Mouse (Mus musculus): ENCODE measurements around the gene Rbm46.

GRCm38 (mm10) chr3:82857414-82858077 is 18.7 kb downstream of the Rbm46 start:
- TF ChIP-seq EP300 (optimal IDR thresholded peaks at IDR 0.05) = no peak
- TF ChIP-seq CTCF (IDR thresholded peaks at IDR 0.05; ENCODE audit: low read depth) = peak; percentile 77
